Mouse (Mus musculus) spleen, adult 2 months (tissue): ENCODE results near the gene Wfdc3.

Experiments
- CTCF ChIP-seq: fragments of 200-500 bp; IDR thresholded peaks from 2 replicates; pipeline ENCODE4 v1.5.1; 2011; ENCODE audit warnings: mild to moderate bottlenecking, inconsistent platforms; ENCODE audit not compliant: insufficient read depth, insufficient read length, insufficient replicate concordance; ENCODE audit errors: extremely low read depth
- POLR2A ChIP-seq: fragments of 200-500 bp; IDR thresholded peaks from 2 replicates; pipeline ENCODE4 v1.6.1; 2011; ENCODE audit warnings: low read depth, low read length, inconsistent platforms

- TF ChIP-seq CTCF (no peak), POLR2A (no peak)
Measured at GRCm38 (mm10) chr2:164754105-164754504, 8.4 kb upstream of the Wfdc3 start.
